Mouse (Mus musculus): ENCODE data around the gene Map3k13. TPM values are rescaled to one million over a fixed set of nuclear protein-coding genes. Genes with fewer than 3 reads are reported as not detected.
"Not testable (repeated sequence)": the region's sequence is repeated elsewhere in the genome, so short reads cannot be mapped to it uniquely, and the experiment has no call there.

Map3k13 gene
- total and polyA plus RNA-seq, 3 experiments: 0.40 to 1.2 (median 0.84) TPM

GRCm38 (mm10) chr16:21908906-21909305, 114.8 kb downstream of the Map3k13 start:
- not testable (repeated sequence) for DNase-seq

- DNase-seq: no peak
These were observed 119.2 kb downstream of the Map3k13 start for GRCm38 (mm10) chr16:21913347-21913746.

GRCm38 (mm10) chr16:21916681-21917080, 122.5 kb downstream of the Map3k13 start:
- no peak for DNase-seq

GRCm38 (mm10) chr16:21928471-21928870, 134.3 kb downstream of the Map3k13 start:
- no peak for DNase-seq

GRCm38 (mm10) chr16:21946761-21947715, 152.9 kb downstream of the Map3k13 start, which contains the start of gene Tmem41a:
Gene Tmem41a, minus strand, starts transcription at chr16:21947552.
- DNase-seq: peak; percentile 95

GRCm38 (mm10) chr16:21955591-21955990, 161.4 kb downstream of the Map3k13 start:
- peak; percentile 74 for DNase-seq

- DNase-seq: peak; percentile 53
These were observed 171.4 kb downstream of the Map3k13 start for GRCm38 (mm10) chr16:21965576-21965975.

GRCm38 (mm10) chr16:21969874-21970273, 175.7 kb downstream of the Map3k13 start:
- DNase-seq: no peak

- DNase-seq: peak; percentile 60
These were observed 176.4 kb downstream of the Map3k13 start for GRCm38 (mm10) chr16:21970536-21970935.

- no peak for DNase-seq
These were observed 177.3 kb downstream of the Map3k13 start for GRCm38 (mm10) chr16:21971446-21971845.

- DNase-seq: peak; percentile 64
These were observed 182.1 kb downstream of the Map3k13 start for GRCm38 (mm10) chr16:21976203-21976602.

GRCm38 (mm10) chr16:21977347-21977746, 183.2 kb downstream of the Map3k13 start:
- no peak for DNase-seq

Other genes with a start within 250 kb of the Map3k13 start
- 10 to 100 TPM; 15.2 to 21.1 TPM for gene 2510009E07Rik, start 99.7 kb upstream of the Map3k13 start, total RNA-seq (2021)
- gene 2510009E07Rik, start 99.7 kb upstream of the Map3k13 start, polyA plus RNA-seq (2012; rRNA removed): 13.6 and 14.2 TPM in 2 replicates
- gene Ehhadh, start 6.5 kb upstream of the Map3k13 start, total RNA-seq (2021): 10 to 100 TPM; 30.8 to 80.2 TPM
- 5.3 and 7.6 TPM in 2 replicates for gene Ehhadh, start 6.5 kb upstream of the Map3k13 start, polyA plus RNA-seq (2012; rRNA removed)
- gene Tmem41a, start 153.2 kb downstream of the Map3k13 start, total RNA-seq (2021): 10 to 100 TPM; 13.6 to 23.5 TPM
- 12.9 and 15.2 TPM in 2 replicates for gene Tmem41a, start 153.2 kb downstream of the Map3k13 start, polyA plus RNA-seq (2012; rRNA removed)
- gene Liph, start 201.3 kb downstream of the Map3k13 start, total RNA-seq (2021): under 1 TPM; 0.26 to 0.79 TPM
- gene Liph, start 201.3 kb downstream of the Map3k13 start, polyA plus RNA-seq (2012; rRNA removed): 0.03 TPM in 1 of 2 replicates, not detected in the other
- 10 to 100 TPM; 33.0 to 64.4 TPM for gene Senp2, start 215.1 kb downstream of the Map3k13 start, total RNA-seq (2021)
- gene Senp2, start 215.1 kb downstream of the Map3k13 start, polyA plus RNA-seq (2012; rRNA removed): 3.6 and 3.7 TPM in 2 replicates

All from adrenal gland, adult 2 months (tissue).